Mouse (Mus musculus) erythroblast, adult 5-6 weeks (primary cell): Measurements from ENCODE around the gene Wasl. TPM values are rescaled to one million over a fixed set of nuclear protein-coding genes. Genes with fewer than 3 reads are reported as not detected.

Experiments
- ATAC-seq: replicated peaks from 2 replicates; pipeline ENCODE4 v1.8.0; 2016; ENCODE audit warnings: moderate number of reproducible peaks, mild to moderate bottlenecking, moderate TSS enrichment, inconsistent platforms; ENCODE audit not compliant: poor library complexity, low FRiP score, severe bottlenecking
- total RNA-seq, 2 experiments: library from RNA; stranded (forward) in 1 of 2; stranded (reverse) in 1 of 2; fragments of 150-400 nt in 1 of 2; fragments of 200-764, 138-1000 nt in 1 of 2; gene quantifications; 2 replicates each; pipeline versions ENCODE4 v1.2.3 to v1.2.4; 2015 to 2017; ENCODE audit warnings: low replicate concordance in 2 of 2

Gene Wasl
- total RNA-seq, 2 experiments from 2014 or later: 13.1 to 18.8 TPM

GRCm38 (mm10) chr6:24569711-24570110 lies 95.1 kb downstream of the Wasl start:
- ATAC-seq: no peak

- no peak for ATAC-seq
These were observed 95.8 kb downstream of the Wasl start for GRCm38 (mm10) chr6:24568963-24569362.

- no peak for ATAC-seq
These were observed 99.9 kb downstream of the Wasl start for GRCm38 (mm10) chr6:24564886-24565285.

- ATAC-seq: no peak
These were observed 100.7 kb downstream of the Wasl start for GRCm38 (mm10) chr6:24564081-24564480.

Other genes starting within 250 kb of the Wasl start
- gene Iqub, start 149.9 kb downstream of the Wasl start, total RNA-seq (2015; ENCODE audit: low replicate concordance): not detected in 2 replicates
- gene Iqub, start 149.9 kb downstream of the Wasl start, total RNA-seq (2017; ENCODE audit: low replicate concordance): not detected in 2 replicates
- gene Ndufa5, start 137.0 kb downstream of the Wasl start, total RNA-seq (2015; ENCODE audit: low replicate concordance): 14.0 and 24.2 TPM in 2 replicates
- gene Ndufa5, start 137.0 kb downstream of the Wasl start, total RNA-seq (2017; ENCODE audit: low replicate concordance): 44.5 and 82.2 TPM in 2 replicates
- not detected in 2 replicates for gene Asb15, start 136.9 kb downstream of the Wasl start, total RNA-seq (2015; ENCODE audit: low replicate concordance)
- not detected in 2 replicates for gene Asb15, start 136.9 kb downstream of the Wasl start, total RNA-seq (2017; ENCODE audit: low replicate concordance)
- gene Lmod2, start 67.2 kb downstream of the Wasl start, total RNA-seq (2015; ENCODE audit: low replicate concordance): not detected in 2 replicates
- not detected in 2 replicates for gene Lmod2, start 67.2 kb downstream of the Wasl start, total RNA-seq (2017; ENCODE audit: low replicate concordance)
- gene Hyal6, start 68.2 kb upstream of the Wasl start, total RNA-seq (2015; ENCODE audit: low replicate concordance): not detected in 2 replicates
- not detected in 2 replicates for gene Hyal6, start 68.2 kb upstream of the Wasl start, total RNA-seq (2017; ENCODE audit: low replicate concordance)
- not detected in 2 replicates for gene Hyal4, start 83.3 kb upstream of the Wasl start, total RNA-seq (2015; ENCODE audit: low replicate concordance)
- gene Hyal4, start 83.3 kb upstream of the Wasl start, total RNA-seq (2017; ENCODE audit: low replicate concordance): not detected in 2 replicates
- not detected in 2 replicates for gene Spam1, start 126.2 kb upstream of the Wasl start, total RNA-seq (2015; ENCODE audit: low replicate concordance)
- not detected in 2 replicates for gene Spam1, start 126.2 kb upstream of the Wasl start, total RNA-seq (2017; ENCODE audit: low replicate concordance)
- gene Hyal5, start 193.0 kb upstream of the Wasl start, total RNA-seq (2015; ENCODE audit: low replicate concordance): not detected in 2 replicates
- not detected in 2 replicates for gene Hyal5, start 193.0 kb upstream of the Wasl start, total RNA-seq (2017; ENCODE audit: low replicate concordance)